Mouse (Mus musculus) ovary, postnatal 36 days (tissue): Measurements from ENCODE around the gene Dlg2.

Experiments used
- DNase-seq: peaks from one replicate; pipeline ENCODE4 v3.0.0; 2022; ENCODE audit warnings: low spot score, mixed read lengths

Dlg2 gene

GRCm38 (mm10) chr7:90539481-90540402, 63.3 kb downstream of the Dlg2 start:
- DNase-seq: no peak

- no peak for DNase-seq
Measured at GRCm38 (mm10) chr7:90540811-90541323, 64.4 kb downstream of the Dlg2 start.

GRCm38 (mm10) chr7:90553399-90553798, 76.9 kb downstream of the Dlg2 start:
- no peak for DNase-seq

GRCm38 (mm10) chr7:90554421-90554820, 77.9 kb downstream of the Dlg2 start:
- DNase-seq: no peak

- DNase-seq: no peak
Measured at GRCm38 (mm10) chr7:90569130-90569529, 92.7 kb downstream of the Dlg2 start.

GRCm38 (mm10) chr7:90587795-90588194, 111.3 kb downstream of the Dlg2 start:
- DNase-seq: no peak

- DNase-seq: no peak
Measured at GRCm38 (mm10) chr7:90588318-90588717, 111.8 kb downstream of the Dlg2 start.

GRCm38 (mm10) chr7:90609764-90610163, 133.3 kb downstream of the Dlg2 start:
- DNase-seq: no peak

- DNase-seq: no peak
Measured at GRCm38 (mm10) chr7:90630546-90630945, 154.1 kb downstream of the Dlg2 start.

GRCm38 (mm10) chr7:90649512-90649911, 173.0 kb downstream of the Dlg2 start:
- DNase-seq: no peak

GRCm38 (mm10) chr7:90651128-90651527, 174.7 kb downstream of the Dlg2 start:
- DNase-seq: no peak

GRCm38 (mm10) chr7:90651611-90652010, 175.1 kb downstream of the Dlg2 start:
- no peak for DNase-seq

GRCm38 (mm10) chr7:90658593-90658992, 182.1 kb downstream of the Dlg2 start:
- no peak for DNase-seq

- no peak for DNase-seq
Measured at GRCm38 (mm10) chr7:90694050-90694449, 217.6 kb downstream of the Dlg2 start.

- DNase-seq: no peak
Measured at GRCm38 (mm10) chr7:90696181-90696950, 219.9 kb downstream of the Dlg2 start.

- DNase-seq: no peak
Measured at GRCm38 (mm10) chr7:90703163-90703852, 226.8 kb downstream of the Dlg2 start.

- no peak for DNase-seq
Measured at GRCm38 (mm10) chr7:90703951-90704350, 227.5 kb downstream of the Dlg2 start.

- DNase-seq: no peak
Measured at GRCm38 (mm10) chr7:90734086-90734485, 257.6 kb downstream of the Dlg2 start.

- DNase-seq: no peak
Measured at GRCm38 (mm10) chr7:90736369-90736768, 259.9 kb downstream of the Dlg2 start.

- DNase-seq: no peak
Measured at GRCm38 (mm10) chr7:90748636-90749035, 272.2 kb downstream of the Dlg2 start.

- no peak for DNase-seq
Measured at GRCm38 (mm10) chr7:90787945-90788344, 311.5 kb downstream of the Dlg2 start.

GRCm38 (mm10) chr7:90791522-90791921, 315.1 kb downstream of the Dlg2 start:
- DNase-seq: no peak
